Mouse (Mus musculus) myocyte (in vitro differentiated cells): ENCODE data around the gene Syt2.

ENCODE experiments used
- CEBPB ChIP-seq: IDR thresholded peaks from 2 replicates; pipeline ENCODE4 v1.6.1; 2011; ENCODE audit warnings: mild to moderate bottlenecking, moderate library complexity; ENCODE audit not compliant: poor library complexity, insufficient read depth, severe bottlenecking
- E2F4 ChIP-seq: IDR thresholded peaks from one replicate; pipeline ENCODE4 v1.6.1; 2011; ENCODE audit warnings: mild to moderate bottlenecking, control low read depth, moderate library complexity; ENCODE audit not compliant: insufficient read depth
- MAX ChIP-seq: IDR thresholded peaks from one replicate; pipeline ENCODE4 v1.6.1; 2011; ENCODE audit warnings: low read depth, mild to moderate bottlenecking, control low read depth
- MYOD1 ChIP-seq, 3 experiments: IDR thresholded peaks; one replicate each; pipeline ENCODE4 v1.6.1; 2011; ENCODE audit warnings: control low read depth in 2 of 3, low read depth in 2 of 3, mild to moderate bottlenecking in 2 of 3, moderate library complexity in 1 of 3; ENCODE audit not compliant: insufficient read length in 2 of 3, control insufficient read depth in 1 of 3
- MYOG ChIP-seq, 3 experiments: IDR thresholded peaks; one replicate each; pipeline ENCODE4 v1.6.1; 2011; ENCODE audit warnings: control low read depth in 2 of 3, low read depth in 2 of 3, mild to moderate bottlenecking in 2 of 3; ENCODE audit not compliant: insufficient read length in 2 of 3, control insufficient read depth in 1 of 3, insufficient read depth in 1 of 3
- POLR2A ChIP-seq: IDR thresholded peaks from one replicate; pipeline ENCODE4 v1.6.1; 2011; ENCODE audit warnings: low read depth, mild to moderate bottlenecking, control low read depth, moderate library complexity; ENCODE audit not compliant: insufficient read length
- POLR2AphosphoS2 ChIP-seq: IDR thresholded peaks from one replicate; pipeline ENCODE4 v1.6.1; 2011; ENCODE audit warnings: low read depth, control low read depth; ENCODE audit not compliant: insufficient read length
- SRF ChIP-seq: IDR thresholded peaks from one replicate; pipeline ENCODE4 v1.6.1; 2011; ENCODE audit warnings: low read depth; ENCODE audit not compliant: control insufficient read depth, insufficient read length
- TCF12 ChIP-seq: IDR thresholded peaks from one replicate; pipeline ENCODE4 v1.6.1; 2011; ENCODE audit warnings: mild to moderate bottlenecking, control low read depth; ENCODE audit not compliant: poor library complexity, insufficient read depth, severe bottlenecking
- TCF3 ChIP-seq: IDR thresholded peaks from one replicate; pipeline ENCODE4 v1.6.1; 2011; ENCODE audit warnings: low read depth, control low read depth; ENCODE audit not compliant: insufficient read length
- USF1 ChIP-seq: IDR thresholded peaks from one replicate; pipeline ENCODE4 v1.6.1; 2011; ENCODE audit warnings: low read depth, mild to moderate bottlenecking, control low read depth, moderate library complexity

GRCm38 (mm10) chr1:134711653-134712052 is 65.2 kb downstream of the Syt2 start:
- no peak for TF ChIP-seq POLR2A
- TF ChIP-seq USF1, result no peak
- no peak for TF ChIP-seq TCF12
- TF ChIP-seq MYOD1 (IDR thresholded peaks at IDR 0.05; ENCODE audit: control insufficient read depth in 1 of 3, insufficient read length in 2 of 3, low read depth in 2 of 3), result no peak
- TF ChIP-seq MAX, result no peak
- TF ChIP-seq POLR2AphosphoS2, result no peak
- TF ChIP-seq E2F4, result no peak
- TF ChIP-seq SRF, result no peak
- no peak for TF ChIP-seq CEBPB
- no peak for TF ChIP-seq TCF3
- TF ChIP-seq MYOG (IDR thresholded peaks at IDR 0.05; ENCODE audit: control insufficient read depth in 1 of 3, insufficient read depth in 1 of 3, insufficient read length in 2 of 3, low read depth in 2 of 3), result no peak
